Mouse (Mus musculus) hindbrain, embryonic 13.5 days (tissue): ENCODE measurements around the gene Nupl1. TPM values are rescaled to one million over a fixed set of nuclear protein-coding genes. Genes with fewer than 3 reads are reported as not detected.

Source experiments
- ATAC-seq: fragments of 200-750 bp; cut with Nextera tagmentation; 2 replicates; pipeline ENCODE4 v1.8.0; 2017; ENCODE audit warnings: moderate TSS enrichment; ENCODE audit not compliant: low FRiP score
- H3K27ac ChIP-seq: fragments of 300-500 bp; sonication (generic); 2 replicates; pipeline ENCODE4 v1.5.1; 2015; ENCODE audit warnings: inconsistent platforms, mild to moderate bottlenecking, moderate library complexity
- H3K27me3 ChIP-seq: fragments of 300-500 bp; sonication (generic); 2 replicates; pipeline ENCODE4 v1.6.1; 2015; ENCODE audit warnings: mild to moderate bottlenecking, inconsistent platforms
- H3K36me3 ChIP-seq: fragments of 300-500 bp; sonication (generic); 2 replicates; pipeline ENCODE4 v1.6.1; 2015; ENCODE audit warnings: mild to moderate bottlenecking, inconsistent platforms
- H3K4me1 ChIP-seq: fragments of 300-500 bp; sonication (generic); replicated peaks from 2 replicates; pipeline ENCODE4 v1.6.1; 2015; ENCODE audit warnings: inconsistent platforms
- H3K4me2 ChIP-seq: fragments of 300-500 bp; sonication (generic); 2 replicates; pipeline ENCODE4 v1.6.1; 2015; ENCODE audit warnings: inconsistent platforms, mild to moderate bottlenecking, moderate library complexity
- H3K4me3 ChIP-seq: fragments of 300-500 bp; sonication (generic); 2 replicates; pipeline ENCODE4 v1.5.1; 2015; ENCODE audit warnings: mild to moderate bottlenecking, inconsistent platforms
- H3K9ac ChIP-seq: fragments of 300-500 bp; sonication (generic); 2 replicates; pipeline ENCODE4 v1.6.1; 2015; ENCODE audit warnings: mild to moderate bottlenecking, inconsistent platforms
- H3K9me3 ChIP-seq: fragments of 300-500 bp; sonication (generic); 2 replicates; pipeline ENCODE4 v1.6.1; 2016; ENCODE audit warnings: inconsistent platforms
- WGBS: fragments of 180-500 bp; shearing (Covaris S2); methylation state at CpG from one replicate; pipeline ENCODE4 v1.1.7; 2015; 5-methylcytosine and 5-hydroxymethylcytosine counted together
- polyA plus RNA-seq: library from polyadenylated mRNA; unstranded; fragments of >200 nt; fragmentation: Nextera tagmentation; extraction: Ambion mirVana; gene quantifications from 2 replicates; pipeline ENCODE4 v1.2.1, GENCODE M21; 2015

Nupl1 gene
- polyA plus RNA-seq, 1 experiment from 2014 or later, result 0.08 TPM

DNA sequence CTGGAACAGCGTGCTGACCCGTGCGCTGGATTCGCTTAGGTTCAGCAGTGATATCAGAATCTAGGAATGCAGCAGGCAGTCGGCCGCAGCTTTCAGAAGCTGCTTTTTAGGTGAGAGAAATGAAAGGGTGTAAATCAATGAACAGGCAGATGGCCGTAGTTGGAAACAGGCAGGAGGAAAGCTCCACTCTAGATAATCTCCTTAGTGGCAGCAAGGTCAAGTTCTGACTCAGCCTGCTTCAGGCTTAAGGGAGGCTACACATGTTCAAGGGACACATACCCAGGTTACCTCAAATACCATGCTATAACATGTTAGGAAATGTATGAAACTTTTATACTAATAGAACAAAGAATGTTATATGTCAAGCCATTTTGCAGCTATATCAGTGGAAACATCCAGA is 11.1 kb upstream of the Nupl1 start:
- Histone ChIP-seq H3K4me1 (peaks cover 16% of the 10 kb centered on the region), H3K36me3 (no peaks in the 10 kb centered on the region), H3K9me3 (no peaks in the 10 kb centered on the region), H3K9ac (no peak overlapping the region; the same call in 1 of the 2 replicates), H3K4me2 (no peak overlapping the region), H3K27ac (no peak overlapping the region), H3K4me3 (no peak overlapping the region), H3K27me3 (0 out of 2 replicates have a peak, but pooled peaks cover 3% of the 10 kb centered on the region)
- WGBS, result 82% methylated on average over 7 of the region's 7 CpGs
- no peak for ATAC-seq

DNA sequence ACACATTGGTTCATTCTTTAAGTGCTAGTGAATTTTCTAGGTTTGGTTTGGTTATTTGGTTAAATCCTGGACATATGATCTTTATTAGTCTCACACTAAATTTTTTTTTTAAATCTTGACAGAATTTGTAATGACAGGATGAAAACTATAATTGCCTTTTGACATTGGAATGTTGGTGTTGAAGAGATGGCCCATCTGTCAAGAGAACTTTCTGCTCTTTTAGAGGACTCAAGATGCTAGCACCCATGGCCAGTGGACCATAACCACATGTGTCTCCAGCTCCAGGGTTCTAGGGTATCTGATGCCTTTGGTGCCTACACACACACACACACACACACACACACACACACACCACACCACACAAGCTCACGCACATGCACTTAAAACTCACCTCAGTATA is 6.6 kb upstream of the Nupl1 start:
- ATAC-seq, result no peak
- WGBS, result 95% methylated on average over 1 of the region's 1 CpGs
- Histone ChIP-seq H3K4me2 (no peak overlapping the region), H3K36me3 (no peaks in the 10 kb centered on the region), H3K27ac (no peak overlapping the region), H3K4me1 (no peaks in the 10 kb centered on the region), H3K4me3 (no peak overlapping the region), H3K27me3 (0 out of 2 replicates have a peak, but pooled peaks cover 3% of the 10 kb centered on the region), H3K9ac (no peak overlapping the region), H3K9me3 (no peaks in the 10 kb centered on the region)

DNA sequence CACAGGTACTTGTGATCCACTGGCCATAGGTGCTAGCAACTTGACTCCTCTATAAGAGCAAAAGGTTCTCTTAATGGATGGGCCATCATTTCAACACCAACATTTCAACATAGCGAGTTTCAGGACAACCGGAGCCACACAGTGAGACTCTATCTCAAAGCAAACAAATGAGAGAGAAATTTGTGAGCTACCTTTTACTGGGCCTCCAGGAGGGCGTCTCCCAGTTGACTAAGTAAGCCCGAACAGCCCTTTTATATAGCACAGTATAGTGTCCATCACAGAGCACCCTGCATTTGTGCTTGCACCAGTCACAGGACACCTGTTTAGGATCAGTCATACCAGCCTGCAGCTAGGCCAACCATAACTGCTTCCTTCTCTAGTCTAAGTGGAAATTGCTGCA is 5.9 kb upstream of the Nupl1 start:
- Histone ChIP-seq H3K27ac (no peak overlapping the region), H3K9me3 (no peaks in the 10 kb centered on the region), H3K27me3 (0 out of 2 replicates have a peak, but pooled peaks cover under 1% of the 10 kb centered on the region), H3K36me3 (no peaks in the 10 kb centered on the region), H3K9ac (no peak overlapping the region), H3K4me1 (peaks cover 6% of the 10 kb centered on the region), H3K4me2 (no peak overlapping the region), H3K4me3 (no peak overlapping the region)
- ATAC-seq, result no peak
- 83% methylated on average over 4 of the region's 4 CpGs for WGBS

DNA sequence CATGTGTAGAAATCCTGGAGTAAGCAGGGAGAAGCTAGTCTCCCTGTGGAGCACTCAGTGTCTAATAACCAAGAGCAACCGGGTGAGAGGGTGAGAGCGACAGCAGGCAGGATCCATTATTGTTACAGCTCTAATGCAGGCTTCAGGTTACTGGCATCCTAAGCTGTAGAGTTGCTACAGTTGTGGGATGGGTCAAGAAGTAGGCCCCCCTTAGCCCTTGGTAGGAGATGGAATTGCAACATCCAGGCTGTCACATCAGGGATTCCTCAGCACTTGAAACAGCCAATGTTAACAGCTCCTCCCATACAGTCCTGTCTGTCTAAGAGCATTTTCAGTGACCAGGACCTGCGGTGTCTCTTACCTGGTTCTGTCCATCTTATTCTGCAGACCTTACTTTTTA is 5.1 kb upstream of the Nupl1 start:
- no peaks in the 10 kb centered on the region for H3K36me3 ChIP-seq
- no peak for ATAC-seq
- no peak overlapping the region for H3K9ac ChIP-seq
- no peaks in the 10 kb centered on the region for H3K9me3 ChIP-seq
- H3K4me2 ChIP-seq, result no peak overlapping the region
- peaks cover 7% of the 10 kb centered on the region for H3K4me1 ChIP-seq
- H3K4me3 ChIP-seq, result no peak overlapping the region
- no peaks in the 10 kb centered on the region for H3K27me3 ChIP-seq
- H3K27ac ChIP-seq, result no peak overlapping the region
- WGBS, result 30% methylated on average over 3 of the region's 3 CpGs

DNA sequence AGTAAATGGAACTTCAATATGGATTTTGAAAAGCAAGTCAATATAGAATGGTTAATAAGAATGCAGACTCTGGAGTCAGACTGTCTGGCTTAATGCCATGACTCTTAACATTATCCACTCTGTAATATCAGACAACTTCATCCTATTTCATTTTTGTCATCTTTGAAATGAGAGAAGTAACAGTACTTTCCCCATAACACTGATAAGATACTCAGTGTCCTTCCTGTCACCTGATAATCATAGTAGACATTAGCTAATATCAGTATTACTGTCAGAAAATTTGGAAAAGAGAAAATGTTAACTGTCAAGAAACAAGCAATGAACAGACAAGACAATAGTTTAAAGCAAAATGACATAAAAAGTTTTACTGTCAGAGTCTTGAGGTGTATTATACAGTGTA is 3.5 kb upstream of the Nupl1 start:
- peaks cover 14% of the 10 kb centered on the region for H3K4me1 ChIP-seq

DNA sequence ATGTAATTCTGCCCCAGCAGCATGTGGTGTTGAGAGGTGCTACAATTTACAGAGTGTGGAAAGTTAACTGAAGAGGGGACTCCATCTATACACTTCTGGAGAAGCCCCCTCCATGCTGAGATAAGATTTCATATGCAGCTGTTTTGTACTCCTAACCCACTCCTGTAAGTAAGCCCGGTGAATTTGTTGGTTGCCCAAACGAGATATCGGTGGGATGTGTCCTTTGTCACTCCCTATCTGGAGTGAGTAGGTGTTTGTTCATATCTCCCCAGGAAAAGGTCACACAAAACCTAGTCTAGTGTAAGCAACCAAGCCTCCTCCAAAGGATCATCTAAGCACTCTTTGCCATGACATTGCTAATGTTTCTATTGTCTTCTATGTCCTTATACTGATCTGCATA is 2.2 kb upstream of the Nupl1 start:
- no peak for ATAC-seq
- Histone ChIP-seq H3K4me3 (no peak overlapping the region), H3K27me3 (no peaks in the 10 kb centered on the region), H3K9ac (no peak overlapping the region), H3K36me3 (no peaks in the 10 kb centered on the region), H3K9me3 (no peaks in the 10 kb centered on the region), H3K4me1 (peaks cover 25% of the 10 kb centered on the region), H3K27ac (no peak overlapping the region), H3K4me2 (no peak overlapping the region)
- 95% methylated on average over 3 of the region's 3 CpGs for WGBS

More for the DNA sequence above, 3.5 kb upstream of the Nupl1 start:
- no peak for ATAC-seq
- Histone ChIP-seq H3K9me3 (no peaks in the 10 kb centered on the region), H3K4me3 (no peak overlapping the region), H3K27ac (no peak overlapping the region), H3K27me3 (no peaks in the 10 kb centered on the region), H3K36me3 (no peaks in the 10 kb centered on the region), H3K9ac (no peak overlapping the region), H3K4me2 (no peak overlapping the region)

DNA sequence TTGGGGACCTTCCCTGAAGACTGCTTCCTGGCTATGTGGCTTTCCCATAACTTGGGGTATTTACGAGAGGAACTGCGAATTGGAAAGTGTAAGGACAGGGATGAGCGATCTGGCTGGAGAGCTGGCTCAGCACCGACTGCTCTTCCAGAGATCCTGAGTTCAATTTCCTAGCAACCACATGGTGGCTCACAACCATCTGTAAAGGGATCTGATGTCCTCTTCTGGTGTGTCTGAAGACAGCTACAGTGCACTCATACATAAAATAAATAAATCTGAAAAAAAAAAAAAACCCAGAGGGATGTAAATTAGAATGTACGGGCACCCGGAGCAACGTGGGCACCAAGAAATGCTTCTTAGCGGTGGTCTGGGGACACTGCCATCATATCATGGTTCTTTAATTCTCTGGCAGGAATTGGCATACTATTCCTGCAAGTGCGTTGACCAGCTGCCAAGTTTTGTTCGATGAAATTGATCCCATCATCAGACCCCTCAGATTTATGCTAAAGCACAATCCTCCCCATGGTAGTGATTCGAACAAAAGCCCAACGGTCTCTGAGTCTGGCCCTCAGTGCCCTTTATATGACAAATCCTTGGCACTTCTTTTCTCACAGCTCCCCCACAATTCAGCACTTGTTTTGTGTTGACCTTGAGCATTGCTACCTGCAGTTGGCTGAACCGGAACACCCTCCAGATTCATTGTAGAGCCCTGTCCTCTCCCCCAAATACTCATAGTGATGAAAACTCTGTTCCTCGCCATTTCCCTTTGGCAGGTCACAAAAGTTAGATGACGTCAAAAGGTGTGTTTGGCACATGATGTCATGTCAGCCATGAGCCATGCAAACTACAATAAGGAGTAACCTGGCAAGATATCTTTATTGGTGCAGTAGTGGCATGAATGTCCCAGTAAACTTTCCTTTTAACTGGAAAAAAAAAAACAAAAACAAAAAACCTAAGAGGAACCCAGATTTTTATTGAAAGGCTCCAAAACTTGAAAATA is 1.1 kb upstream of the Nupl1 start:
- Histone ChIP-seq H3K27me3 (no peaks in the 10 kb centered on the region), H3K27ac (peak overlapping the region; percentile 88), H3K9me3 (no peaks in the 10 kb centered on the region), H3K4me1 (peaks cover 25% of the 10 kb centered on the region), H3K9ac (peak overlapping the region; percentile 97), H3K4me2 (peak overlapping the region; percentile 68), H3K4me3 (peak overlapping the region; percentile 93), H3K36me3 (no peaks in the 10 kb centered on the region)
- ATAC-seq, result peak; percentile 25; the same call in 1 of the 2 replicates
- 21% methylated on average over 15 of the region's 15 CpGs for WGBS

DNA sequence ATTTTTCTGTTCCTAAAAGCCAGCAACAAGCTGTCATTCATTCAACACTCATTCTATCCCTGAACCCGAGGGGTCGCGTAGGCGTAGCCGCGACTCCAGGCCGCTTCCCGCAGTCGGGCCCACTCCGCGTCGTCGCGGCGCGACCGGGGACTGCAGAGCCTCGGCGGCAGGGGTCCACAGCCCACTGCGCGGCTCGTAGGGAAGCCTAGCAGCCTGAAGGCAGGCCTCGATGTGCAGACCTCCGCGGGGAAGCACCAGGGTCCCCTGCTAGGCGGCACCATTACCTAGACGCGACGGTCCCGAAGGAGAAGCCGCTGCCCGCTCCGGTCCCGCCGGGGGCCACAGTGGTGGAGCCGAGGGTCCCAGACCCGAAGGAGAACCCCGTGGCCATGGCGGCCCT is 352 bp downstream of the Nupl1 start:
- Histone ChIP-seq H3K9me3 (no peaks in the 10 kb centered on the region), H3K36me3 (no peaks in the 10 kb centered on the region), H3K4me2 (peak overlapping the region; percentile 68), H3K4me1 (peaks cover 25% of the 10 kb centered on the region), H3K27ac (peak overlapping the region; percentile 95), H3K9ac (peak overlapping the region; percentile 97), H3K27me3 (no peaks in the 10 kb centered on the region), H3K4me3 (peak overlapping the region; percentile 93)
- under 1% methylated on average over 39 of the region's 39 CpGs for WGBS
- ATAC-seq, result peak; percentile 73

DNA sequence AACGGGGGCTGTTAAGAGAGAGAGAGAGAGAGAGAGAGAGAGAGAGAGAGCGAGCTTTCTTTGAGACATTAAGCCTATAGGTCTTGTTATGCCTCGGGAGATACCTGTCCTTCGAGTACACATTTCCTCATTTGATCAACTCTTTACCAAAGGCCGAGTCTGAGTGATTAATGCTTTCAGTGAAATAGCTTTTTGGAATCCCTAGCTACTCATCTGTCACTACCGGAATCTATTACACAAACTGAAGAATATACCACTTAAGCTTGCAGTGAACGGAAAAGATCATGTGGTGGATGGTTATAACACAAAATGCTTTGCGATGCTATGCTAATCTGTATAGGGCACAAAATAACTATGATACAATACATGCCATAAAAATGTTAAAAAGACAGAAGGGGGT is 865 bp downstream of the Nupl1 start:
- peak overlapping the region; percentile 68 for H3K4me2 ChIP-seq
- ATAC-seq, result no peak
- peaks cover 25% of the 10 kb centered on the region for H3K4me1 ChIP-seq
- no peak overlapping the region; the same call in 1 of the 2 replicates for H3K27ac ChIP-seq
- H3K27me3 ChIP-seq, result no peaks in the 10 kb centered on the region
- peak overlapping the region; percentile 93 for H3K4me3 ChIP-seq
- H3K9ac ChIP-seq, result peak overlapping the region; percentile 97
- H3K36me3 ChIP-seq, result peaks cover under 1% of the 10 kb centered on the region; the same call in 1 of the 2 replicates
- no peaks in the 10 kb centered on the region for H3K9me3 ChIP-seq
- WGBS, result 17% methylated on average over 8 of the region's 8 CpGs

DNA sequence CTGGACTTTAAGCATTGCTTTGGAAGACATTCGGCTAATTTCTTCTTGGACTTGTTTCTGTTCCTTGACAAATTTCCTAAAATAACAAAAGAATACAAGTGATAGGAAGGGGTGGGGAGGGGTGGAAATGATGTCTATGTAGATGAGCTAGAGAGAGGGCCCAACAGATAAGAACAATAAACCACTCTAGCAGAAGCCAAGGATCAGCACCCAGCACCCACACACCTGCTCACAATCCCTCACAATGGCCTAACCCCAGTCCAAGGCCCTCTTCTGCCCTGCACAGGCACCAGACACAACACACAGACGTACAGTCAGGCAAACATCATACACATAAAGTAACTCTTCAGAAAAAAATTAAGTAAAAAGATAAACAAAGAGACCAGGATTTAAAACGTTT is 12.7 kb downstream of the Nupl1 start:
- Histone ChIP-seq H3K9ac (no peak overlapping the region), H3K4me1 (no peaks in the 10 kb centered on the region), H3K36me3 (peaks cover 53% of the 10 kb centered on the region), H3K27ac (no peak overlapping the region), H3K4me2 (no peak overlapping the region), H3K27me3 (no peaks in the 10 kb centered on the region), H3K9me3 (no peaks in the 10 kb centered on the region), H3K4me3 (no peak overlapping the region)
- 90% methylated on average over 3 of the region's 3 CpGs for WGBS
- ATAC-seq, result no peak

DNA sequence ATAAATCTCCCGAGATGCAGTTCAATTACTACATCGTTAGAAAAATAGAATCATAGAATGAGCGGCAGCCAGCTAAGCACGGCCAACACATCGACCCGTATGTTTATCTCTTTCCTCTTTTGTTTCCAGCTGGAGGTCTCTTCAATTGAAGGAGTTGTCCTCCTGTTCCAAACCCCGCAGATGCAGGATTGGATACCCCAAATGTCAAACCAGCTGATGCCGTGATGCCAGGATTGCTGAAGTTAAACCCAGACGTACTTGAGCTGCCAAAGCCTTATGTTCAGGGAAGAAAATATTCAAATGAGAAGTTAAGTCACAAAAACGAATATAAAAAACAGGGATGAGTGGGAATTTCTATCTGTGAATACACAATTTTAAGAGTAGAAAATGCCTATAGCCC is 31.3 kb downstream of the Nupl1 start:
- Histone ChIP-seq H3K4me2 (no peak overlapping the region), H3K9ac (no peak overlapping the region), H3K9me3 (no peaks in the 10 kb centered on the region), H3K36me3 (peaks cover 28% of the 10 kb centered on the region), H3K4me3 (no peak overlapping the region), H3K27ac (no peak overlapping the region), H3K27me3 (no peaks in the 10 kb centered on the region), H3K4me1 (no peaks in the 10 kb centered on the region)
- 93% methylated on average over 10 of the region's 10 CpGs for WGBS
- ATAC-seq, result no peak

DNA sequence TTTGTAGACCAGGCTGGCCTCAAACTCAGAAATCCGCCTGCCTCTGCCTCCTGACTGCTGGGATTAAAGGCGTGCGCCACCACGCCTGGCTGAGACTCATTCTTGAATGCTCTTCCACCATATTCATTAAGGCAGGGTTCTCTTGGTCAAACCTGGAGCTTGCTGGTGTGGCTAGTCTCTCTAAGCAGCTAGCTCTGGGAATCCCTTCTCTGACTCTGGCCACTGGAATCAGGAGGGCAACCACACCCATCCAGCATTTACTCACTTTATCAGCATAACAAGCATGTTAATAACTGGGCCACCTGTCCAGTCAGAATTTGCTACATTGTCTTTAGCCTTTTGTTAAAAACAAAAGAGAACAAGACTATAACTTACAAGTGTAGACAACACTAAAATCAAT is 33.6 kb downstream of the Nupl1 start:
- no peak for ATAC-seq
- no peaks in the 10 kb centered on the region for H3K4me1 ChIP-seq
- no peak overlapping the region for H3K9ac ChIP-seq
- H3K4me2 ChIP-seq, result no peak overlapping the region
- H3K27ac ChIP-seq, result no peak overlapping the region
- no peaks in the 10 kb centered on the region for H3K27me3 ChIP-seq
- H3K4me3 ChIP-seq, result no peak overlapping the region
- 100% methylated on average over 4 of the region's 4 CpGs for WGBS
- H3K36me3 ChIP-seq, result peaks cover 28% of the 10 kb centered on the region
- no peaks in the 10 kb centered on the region for H3K9me3 ChIP-seq

DNA sequence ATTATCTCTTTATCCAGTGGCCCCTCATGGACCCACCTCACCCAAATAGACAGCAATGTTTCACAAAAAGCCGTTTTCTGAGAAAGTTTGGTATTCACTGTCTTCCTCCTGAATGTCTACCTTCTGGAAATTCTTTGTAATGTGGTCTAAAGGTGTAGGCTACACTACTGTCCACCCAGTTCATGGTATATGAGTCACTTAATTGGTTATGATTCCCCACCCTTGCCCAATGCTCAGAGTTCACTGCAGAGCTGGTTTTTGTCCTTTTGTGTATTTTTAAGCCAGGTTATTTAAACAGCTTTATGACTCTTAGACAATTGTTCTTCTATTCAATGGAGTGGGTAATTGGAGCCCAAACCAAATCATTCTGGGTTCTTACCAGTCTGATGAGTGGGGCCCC is 35.1 kb downstream of the Nupl1 start:
- Histone ChIP-seq H3K9me3 (no peaks in the 10 kb centered on the region), H3K27me3 (no peaks in the 10 kb centered on the region), H3K4me2 (no peak overlapping the region), H3K9ac (no peak overlapping the region), H3K27ac (no peak overlapping the region), H3K4me1 (no peaks in the 10 kb centered on the region), H3K36me3 (peaks cover 23% of the 10 kb centered on the region), H3K4me3 (no peak overlapping the region)
- no peak for ATAC-seq
- whole genome bisulfite sequencing, result 98% methylated on average over 1 of the region's 1 CpGs
